ENCODE assay signal across 17 mouse cellular contexts in the genomic region with DNA sequence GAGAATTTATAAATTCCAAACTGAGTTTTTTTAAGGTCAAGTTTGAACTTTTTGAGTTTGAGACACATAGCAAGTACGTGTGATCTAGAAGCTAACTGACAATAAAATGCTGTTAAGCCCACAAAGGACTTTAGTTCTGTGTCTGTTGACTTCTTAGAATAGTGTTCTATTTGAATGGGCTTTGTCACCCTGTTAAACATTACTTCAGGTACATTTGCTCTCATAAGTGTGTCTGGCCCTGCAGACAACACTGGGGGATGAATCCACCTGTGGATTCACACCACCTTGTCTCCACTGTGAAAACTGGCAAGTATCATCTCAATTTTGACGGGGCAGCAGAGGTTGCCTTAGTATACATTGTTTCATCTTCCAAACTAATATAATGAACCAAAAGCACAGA.
"Had no signal": no experiment of that assay in that cellular context is flagged by ENCODE, and none has a peak within 500 bp of the region (broad histone marks: within the 10 kb centered on the region; RNA-seq: fewer than 3 reads in every experiment).

No protein-coding gene starts in this region.

- H3K9me3 ChIP-seq: lung, embryonic 15.5 days; megakaryocyte, embryonic 14.5 days; midbrain, embryonic 13.5 days; midbrain, embryonic 15.5 days; neural tube, embryonic 12.5 days; stomach, embryonic 15.5 days had no signal

- H3K4me2 ChIP-seq: lung, embryonic 15.5 days; midbrain, embryonic 11.5 days; midbrain, embryonic 13.5 days; midbrain, embryonic 15.5 days; neural tube, embryonic 12.5 days; stomach, embryonic 15.5 days had no signal

- DNase-seq: lung, adult 2 months; lung, postnatal 14 days; lung, postnatal 36 days; right cerebral cortex, postnatal 14 days; thymus, adult 2 months; thymus, postnatal 25 days; thymus, postnatal 4 days had no signal

- ATAC-seq: lung, postnatal 0 days; midbrain, embryonic 13.5 days; midbrain, embryonic 15.5 days had no signal

- H3K27ac ChIP-seq: lung, embryonic 15.5 days; macrophage; midbrain, embryonic 13.5 days; midbrain, embryonic 15.5 days; neural tube, embryonic 12.5 days; stomach, embryonic 15.5 days; stomach, postnatal 0 days had no signal

- H3K36me3 ChIP-seq: lung, embryonic 15.5 days; midbrain, embryonic 13.5 days; midbrain, embryonic 15.5 days; neural tube, embryonic 12.5 days; stomach, embryonic 15.5 days had no signal

- H3K9ac ChIP-seq: lung, embryonic 15.5 days; midbrain, embryonic 13.5 days; midbrain, embryonic 15.5 days; neural tube, embryonic 12.5 days; stomach, embryonic 15.5 days had no signal

- H3K4me3 ChIP-seq: lung, embryonic 15.5 days; megakaryocyte, embryonic 14.5 days; midbrain, embryonic 13.5 days; midbrain, embryonic 15.5 days; neural tube, embryonic 12.5 days; stomach, embryonic 15.5 days had no signal

- H3K27me3 ChIP-seq: lung, embryonic 15.5 days; megakaryocyte, embryonic 14.5 days; midbrain, embryonic 13.5 days; midbrain, embryonic 15.5 days; neural tube, embryonic 12.5 days; stomach, embryonic 15.5 days had no signal

- H3K4me1 ChIP-seq: lung, embryonic 15.5 days; megakaryocyte, embryonic 14.5 days; midbrain, embryonic 13.5 days; midbrain, embryonic 15.5 days; neural tube, embryonic 12.5 days; stomach, embryonic 15.5 days had no signal
